Mouse (Mus musculus) c-Kit-positive CD71-positive TER-119-negative erythroid progenitor cells, embryonic 14.5 days (primary cell): Measurements from ENCODE around the gene Gsdme.

ENCODE experiments used
- DNase-seq: peaks from one replicate; pipeline ENCODE4 v3.0.0-alpha.2; 2013; ENCODE audit warnings: low read depth

Gene Gsdme

GRCm38 (mm10) chr6:50187955-50188354, 75.7 kb downstream of the Gsdme start:
- no peak for DNase-seq

- DNase-seq: no peak
Measured at GRCm38 (mm10) chr6:50180189-50180588, 83.5 kb downstream of the Gsdme start.

- no peak for DNase-seq
Measured at GRCm38 (mm10) chr6:50175736-50176135, 87.9 kb downstream of the Gsdme start.

- no peak for DNase-seq
Measured at GRCm38 (mm10) chr6:50169771-50170170, 93.9 kb downstream of the Gsdme start.

- no peak for DNase-seq
Measured at GRCm38 (mm10) chr6:50168821-50169220, 94.8 kb downstream of the Gsdme start.

GRCm38 (mm10) chr6:50163013-50163412, 100.6 kb downstream of the Gsdme start:
- DNase-seq: no peak

GRCm38 (mm10) chr6:50159842-50160241, 103.8 kb downstream of the Gsdme start:
- no peak for DNase-seq

GRCm38 (mm10) chr6:50149378-50149777, 114.3 kb downstream of the Gsdme start:
- DNase-seq: no peak

GRCm38 (mm10) chr6:50146158-50146557, 117.5 kb downstream of the Gsdme start:
- DNase-seq: no peak

- no peak for DNase-seq
Measured at GRCm38 (mm10) chr6:50139526-50139925, 124.1 kb downstream of the Gsdme start.
